Mouse (Mus musculus): Measurements from ENCODE around the gene Tmem100. TPM values are rescaled to one million over a fixed set of nuclear protein-coding genes. Genes with fewer than 3 reads are reported as not detected.

The Tmem100 gene
- total RNA-seq (2014; rRNA removed) (7.1 and 9.6 TPM in 2 replicates), polyA plus RNA-seq (2015; fragmentation: Nextera tagmentation; extraction: Ambion mirVana) (12.5 and 15.0 TPM in 2 replicates)

DNA sequence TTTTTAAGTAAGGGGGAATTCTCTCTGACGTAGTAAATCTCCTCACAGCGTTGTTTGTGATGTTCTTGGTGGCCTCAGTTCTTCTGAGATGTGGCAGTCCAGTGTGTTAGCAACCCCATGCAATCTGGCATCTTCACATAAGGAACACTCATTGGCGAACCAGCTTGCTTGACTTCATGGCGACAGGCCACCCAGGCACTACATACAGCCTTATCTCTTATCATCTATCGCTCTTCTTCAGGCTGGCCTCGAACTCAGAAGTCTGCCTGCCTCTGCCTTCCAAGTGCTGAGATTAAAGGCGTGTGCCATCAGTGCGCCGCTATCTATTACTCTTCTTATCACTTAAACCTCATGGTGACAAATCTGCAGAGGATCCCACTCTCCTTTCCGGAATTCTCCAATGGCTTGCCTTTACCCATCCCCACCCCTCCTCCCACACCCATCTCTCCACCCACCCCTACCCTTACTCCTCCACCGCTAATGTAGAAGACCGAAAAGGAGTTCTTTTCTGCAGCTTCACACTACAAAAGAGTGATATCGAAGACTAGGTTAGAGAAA lies at the start of gene Tmem100:
Tmem100 (plus strand) TSS at position 508 of the 558 bp plus-strand sequence.
- Histone ChIP-seq H3K9me3 (ENCODE audit: low read length) (no peaks in the 10 kb centered on the region), H3K27me3 (ENCODE audit: insufficient read depth, low read length) (peaks cover 7% of the 10 kb centered on the region; the same call in 1 of the 2 replicates), H3K4me1 (ENCODE audit: insufficient read depth, low read length) (no peaks in the 10 kb centered on the region; the same call in 1 of the 2 replicates), H3K4me3 (ENCODE audit: low read depth, low read length) (peak within 1 kb of the TSS; percentile 30), H3K27ac (ENCODE audit: low read depth, low read length) (no peak within 1 kb of the TSS), H3K4me2 (ENCODE audit: low read depth, low read length, poor library complexity, severe bottlenecking) (peak within 1 kb of the TSS; percentile 46), H3K36me3 (ENCODE audit: insufficient read depth, low read length) (no peaks in the 10 kb centered on the region), H3K9ac (replicated peaks; ENCODE audit: low read length, poor library complexity, severe bottlenecking) (peak within 1 kb of the TSS; percentile 33; the same call in 1 of the 2 replicates)
- 55% methylated on average over 13 of the region's 13 CpGs for WGBS
- no peak for DNase-seq (ENCODE audit: low spot score)
- no peak for ATAC-seq (ENCODE audit: low FRiP score)
- no peak for TF ChIP-seq CTCF (IDR thresholded peaks at IDR 0.05)

DNA sequence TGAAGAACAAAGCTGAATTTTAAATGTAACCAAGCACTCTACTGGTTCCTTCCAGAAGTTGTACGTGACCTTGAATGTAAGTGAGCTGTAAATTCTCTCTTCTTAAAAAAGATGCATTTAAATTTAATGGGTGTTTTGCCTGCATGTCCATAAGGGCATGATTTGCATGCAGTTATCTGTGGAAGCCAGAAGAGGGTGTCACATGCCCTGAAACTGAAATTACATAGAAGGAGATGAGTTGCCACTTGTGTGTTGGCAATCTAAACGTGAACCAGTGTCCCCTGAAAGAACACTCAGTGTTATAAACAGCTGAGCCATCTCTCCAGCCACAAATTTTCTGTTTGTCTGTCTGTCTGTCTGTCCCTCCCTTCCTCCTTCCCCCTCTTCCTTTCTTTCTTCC lies 47.2 kb upstream of the Tmem100 start:
- Histone ChIP-seq H3K4me1 (ENCODE audit: insufficient read depth, low read length) (peaks cover 8% of the 10 kb centered on the region; the same call in 1 of the 2 replicates), H3K27ac (ENCODE audit: low read depth, low read length) (no peak overlapping the region), H3K27me3 (ENCODE audit: insufficient read depth, low read length) (no peaks in the 10 kb centered on the region), H3K4me3 (ENCODE audit: low read depth, low read length) (no peak overlapping the region), H3K4me2 (ENCODE audit: low read depth, low read length, poor library complexity, severe bottlenecking) (no peak overlapping the region), H3K9me3 (ENCODE audit: low read length) (no peaks in the 10 kb centered on the region), H3K36me3 (ENCODE audit: insufficient read depth, low read length) (no peaks in the 10 kb centered on the region), H3K9ac (replicated peaks; ENCODE audit: low read length, poor library complexity, severe bottlenecking) (no peak overlapping the region)
- peak; percentile 26 for TF ChIP-seq CTCF (IDR thresholded peaks at IDR 0.05)
- WGBS: 68% methylated on average over 2 of the region's 2 CpGs
- DNase-seq (ENCODE audit: low spot score): no peak
- no peak for ATAC-seq (ENCODE audit: low FRiP score)

DNA sequence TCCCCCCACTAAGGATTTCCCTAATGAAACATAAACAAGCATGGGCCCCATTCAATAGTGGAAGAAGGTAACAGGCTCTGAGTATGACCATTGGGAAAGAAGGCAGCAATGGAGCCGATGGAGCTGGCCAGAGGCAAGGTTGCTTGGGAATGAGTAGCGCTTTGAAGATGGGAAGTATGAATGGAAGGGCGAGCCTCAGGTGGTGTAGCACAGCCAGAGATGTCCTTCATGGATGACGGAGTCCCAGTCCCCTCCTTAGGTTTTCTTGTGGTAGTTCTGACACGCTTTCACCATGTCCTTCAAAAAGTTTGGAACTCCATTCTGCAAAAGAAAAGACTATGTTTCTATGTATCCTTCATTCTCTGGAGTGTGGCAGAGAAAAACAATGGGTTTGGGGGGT lies 45.7 kb upstream of the Tmem100 start:
- H3K27ac ChIP-seq (ENCODE audit: low read depth, low read length): no peak overlapping the region
- H3K9ac ChIP-seq (replicated peaks; ENCODE audit: low read length, poor library complexity, severe bottlenecking): no peak overlapping the region
- H3K4me1 ChIP-seq (ENCODE audit: insufficient read depth, low read length): no peaks in the 10 kb centered on the region
- 92% methylated on average over 5 of the region's 5 CpGs for WGBS
- no peak for ATAC-seq (ENCODE audit: low FRiP score)
- no peak for TF ChIP-seq CTCF (IDR thresholded peaks at IDR 0.05)
- DNase-seq (ENCODE audit: low spot score): no peak
- no peaks in the 10 kb centered on the region for H3K9me3 ChIP-seq (ENCODE audit: low read length)
- H3K4me3 ChIP-seq (ENCODE audit: low read depth, low read length): no peak overlapping the region
- H3K27me3 ChIP-seq (ENCODE audit: insufficient read depth, low read length): no peaks in the 10 kb centered on the region
- H3K36me3 ChIP-seq (ENCODE audit: insufficient read depth, low read length): no peaks in the 10 kb centered on the region
- no peak overlapping the region for H3K4me2 ChIP-seq (ENCODE audit: low read depth, low read length, poor library complexity, severe bottlenecking)

DNA sequence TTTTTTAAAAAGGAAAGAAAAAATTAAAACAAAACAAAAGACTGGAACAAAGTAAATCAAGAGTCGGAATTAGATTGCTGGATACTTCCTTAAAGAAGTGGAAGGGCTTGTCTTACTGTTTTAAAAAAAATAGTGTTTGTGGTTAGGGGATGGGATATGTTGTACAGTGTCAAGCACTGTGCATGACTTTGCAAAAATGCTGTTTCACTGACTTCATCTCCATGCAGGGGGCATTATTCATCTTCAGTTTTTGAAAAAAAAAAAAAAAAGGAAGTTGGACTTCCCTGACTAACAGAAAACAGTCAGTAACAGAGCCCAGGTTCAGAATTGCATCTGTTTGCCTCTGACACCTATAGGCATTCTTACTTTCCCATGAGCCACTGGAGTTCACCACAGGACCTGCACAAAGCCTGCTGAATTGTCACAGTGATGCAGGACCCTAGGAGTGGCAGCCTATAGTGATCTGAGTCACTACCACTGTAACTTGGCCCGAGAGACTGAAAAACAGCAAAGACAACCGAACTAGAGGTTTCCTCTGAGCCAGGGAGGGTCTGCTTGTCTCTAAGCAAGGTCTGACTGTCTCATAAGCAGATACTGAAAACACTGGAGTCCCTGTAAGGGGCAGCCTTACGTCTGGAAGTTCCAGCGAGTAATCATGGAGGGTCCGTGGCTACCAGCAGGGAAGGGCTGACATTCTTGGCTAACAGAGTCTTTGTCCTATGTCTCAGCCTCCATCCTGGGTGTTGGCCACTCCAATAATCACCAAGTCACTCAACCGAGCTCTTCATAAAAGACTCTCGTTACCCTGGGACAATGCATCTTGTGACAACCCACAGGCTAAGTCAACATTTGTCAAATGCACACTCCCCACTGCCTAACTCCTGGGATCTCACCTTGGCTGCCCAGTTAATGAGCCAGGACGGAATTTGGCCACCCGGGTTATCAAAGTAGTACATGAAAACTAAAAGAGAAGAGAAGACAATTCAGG lies 44.7 kb upstream of the Tmem100 start:
- H3K27me3 ChIP-seq (ENCODE audit: insufficient read depth, low read length): no peaks in the 10 kb centered on the region
- 38% methylated on average over 10 of the region's 10 CpGs for WGBS

DNA sequence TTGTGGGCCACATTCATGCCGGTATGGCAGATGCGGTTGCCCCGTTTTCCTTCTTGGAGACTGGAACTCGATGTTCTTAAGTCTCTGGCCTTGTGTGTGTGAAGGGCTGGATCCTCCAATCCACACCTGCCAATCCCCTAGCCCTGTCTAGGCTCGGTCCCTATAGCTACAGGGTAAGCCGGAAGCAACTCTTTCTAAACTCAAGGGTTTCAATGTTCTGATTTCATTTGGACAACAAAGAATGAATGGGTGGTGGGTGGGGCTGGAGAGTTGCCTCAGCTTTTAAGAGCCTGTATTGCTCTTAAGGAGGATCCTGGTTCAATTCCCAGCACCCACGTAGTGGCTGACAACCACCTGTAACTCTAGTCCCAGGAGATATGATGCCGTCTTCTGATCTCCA lies 43.6 kb upstream of the Tmem100 start:
- no peak overlapping the region for H3K27ac ChIP-seq (ENCODE audit: low read depth, low read length)
- H3K36me3 ChIP-seq (ENCODE audit: insufficient read depth, low read length): no peaks in the 10 kb centered on the region
- 92% methylated on average over 8 of the region's 8 CpGs for WGBS
- H3K4me2 ChIP-seq (ENCODE audit: low read depth, low read length, poor library complexity, severe bottlenecking): no peak overlapping the region
- no peak overlapping the region for H3K9ac ChIP-seq (replicated peaks; ENCODE audit: low read length, poor library complexity, severe bottlenecking)
- no peak for TF ChIP-seq CTCF (IDR thresholded peaks at IDR 0.05)
- DNase-seq (ENCODE audit: low spot score) (no peak), ATAC-seq (ENCODE audit: low FRiP score) (no peak)
- no peaks in the 10 kb centered on the region for H3K4me1 ChIP-seq (ENCODE audit: insufficient read depth, low read length)
- no peaks in the 10 kb centered on the region for H3K27me3 ChIP-seq (ENCODE audit: insufficient read depth, low read length)
- H3K9me3 ChIP-seq (ENCODE audit: low read length): no peaks in the 10 kb centered on the region
- H3K4me3 ChIP-seq (ENCODE audit: low read depth, low read length): no peak overlapping the region

More for the DNA sequence above, 44.7 kb upstream of the Tmem100 start:
- ATAC-seq (ENCODE audit: low FRiP score) (no peak), DNase-seq (ENCODE audit: low spot score) (no peak)
- Histone ChIP-seq H3K9ac (replicated peaks; ENCODE audit: low read length, poor library complexity, severe bottlenecking) (no peak overlapping the region), H3K4me3 (ENCODE audit: low read depth, low read length) (no peak overlapping the region), H3K36me3 (ENCODE audit: insufficient read depth, low read length) (no peaks in the 10 kb centered on the region), H3K9me3 (ENCODE audit: low read length) (no peaks in the 10 kb centered on the region), H3K4me2 (ENCODE audit: low read depth, low read length, poor library complexity, severe bottlenecking) (no peak overlapping the region), H3K27ac (ENCODE audit: low read depth, low read length) (no peak overlapping the region), H3K4me1 (ENCODE audit: insufficient read depth, low read length) (no peaks in the 10 kb centered on the region)
- TF ChIP-seq CTCF (IDR thresholded peaks at IDR 0.05): no peak
